Comparison of ENCODE assay signal across 11 mouse cellular contexts in the genomic region with DNA sequence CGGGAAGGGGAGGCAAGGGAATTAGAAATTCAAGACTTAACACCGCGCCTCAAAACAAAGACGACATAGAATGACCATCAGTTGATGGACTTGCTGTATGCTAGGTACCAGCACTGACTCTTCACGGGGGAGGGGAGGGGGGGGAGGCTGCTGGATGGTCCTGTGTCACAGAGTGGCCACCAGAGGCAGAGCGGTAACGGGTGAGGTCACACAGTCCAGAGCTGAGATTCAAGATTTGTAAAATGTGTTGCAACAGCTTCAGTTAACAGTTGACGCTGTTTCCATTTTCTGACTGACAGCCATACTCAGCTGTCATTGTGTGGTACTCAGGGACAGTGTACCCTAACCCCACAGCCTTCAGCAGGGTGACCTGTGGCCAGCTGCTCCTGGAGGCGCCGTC. TPM values are rescaled to one million over a fixed set of nuclear protein-coding genes. Genes with fewer than 3 reads are reported as not detected.
A peak's percentile ranks its signal among the peaks of the same experiment; 100 is the strongest.
DNase-seq lines count a peak whose midpoint lies in the region; ATAC-seq lines count a peak whose summit lies in the region.
"Had no signal": no experiment of that assay in that cellular context is flagged by ENCODE, and none has a peak within 500 bp of the region (broad histone marks: within the 10 kb centered on the region; RNA-seq: fewer than 3 reads in every experiment).

No protein-coding gene starts in this region.

- peak overlapping the region; percentile 60 for H3K4me3 ChIP-seq in heart, embryonic 10.5 days
- no peak overlapping the region; the same call in 1 of the 2 replicates for H3K4me3 ChIP-seq in lung, embryonic 15.5 days
- H3K4me3 ChIP-seq in limb, embryonic 11.5 days (ENCODE audit: low read depth, low read length), result no peak overlapping the region

- H3K36me3 ChIP-seq in heart, embryonic 10.5 days, result peaks cover 49% of the 10 kb centered on the region
- peaks cover 27% of the 10 kb centered on the region; the same call in 1 of the 2 replicates for H3K36me3 ChIP-seq in lung, embryonic 15.5 days
- no peaks in the 10 kb centered on the region for H3K36me3 ChIP-seq in limb, embryonic 11.5 days (ENCODE audit: control insufficient read depth, insufficient read depth, low read length)

- 65% methylated on average over 10 of the region's 10 CpGs for WGBS in heart, embryonic 10.5 days
- 63% methylated on average over 10 of the region's 10 CpGs for WGBS in lung, embryonic 15.5 days
- 70% methylated on average over 10 of the region's 10 CpGs for WGBS in limb, embryonic 11.5 days

- DNase-seq in heart, embryonic 10.5 days (ENCODE audit: low spot score), result no peak
- DNase-seq in heart, postnatal 4 days, result no peak
- no peak for DNase-seq in lung, postnatal 10 days
- no peak for DNase-seq in limb, embryonic 11.5 days (ENCODE audit: low spot score)
- peak; percentile 54 for DNase-seq in retina, postnatal 1 day
- no peak for DNase-seq in right cerebral cortex, postnatal 4 days
- DNase-seq in cerebellum, postnatal 14 days, result no peak
- DNase-seq: cerebellum, adult 11-12 months; kidney, adult 11 months; lung, postnatal 14 days had no signal

- ATAC-seq in lung, embryonic 15.5 days (ENCODE audit: borderline replicate concordance, extremely low read depth, low FRiP score, low TSS enrichment), result no peak
- ATAC-seq in limb, embryonic 11.5 days (ENCODE audit: insufficient number of reproducible peaks, low FRiP score, low TSS enrichment, low read depth), result no peak

- H3K9me3 ChIP-seq in heart, embryonic 10.5 days, result no peaks in the 10 kb centered on the region
- no peaks in the 10 kb centered on the region for H3K9me3 ChIP-seq in lung, embryonic 15.5 days
- no peaks in the 10 kb centered on the region for H3K9me3 ChIP-seq in limb, embryonic 11.5 days (ENCODE audit: control insufficient read depth, low read length)

- H3K4me2 ChIP-seq in lung, embryonic 15.5 days, result peak overlapping the region; percentile 59; the same call in 1 of the 2 replicates
- peak overlapping the region; percentile 53; the same call in 1 of the 2 replicates for H3K4me2 ChIP-seq in limb, embryonic 11.5 days (ENCODE audit: low read depth, severe bottlenecking)

- H3K27me3 ChIP-seq in heart, embryonic 10.5 days (ENCODE audit: insufficient read depth, poor library complexity, severe bottlenecking), result peaks cover 19% of the 10 kb centered on the region
- H3K27me3 ChIP-seq in lung, embryonic 15.5 days, result no peaks in the 10 kb centered on the region
- H3K27me3 ChIP-seq in limb, embryonic 11.5 days (ENCODE audit: control insufficient read depth, insufficient read depth, low read length), result no peaks in the 10 kb centered on the region

- H3K27ac ChIP-seq in heart, embryonic 10.5 days, result no peak overlapping the region; the same call in 1 of the 2 replicates
- 0 out of 2 replicates have a peak overlapping the region, but pooled peaks have one; percentile 19 for H3K27ac ChIP-seq in lung, embryonic 15.5 days
- no peak overlapping the region for H3K27ac ChIP-seq in limb, embryonic 11.5 days (replicated peaks; ENCODE audit: low read depth, low read length)

- no peak overlapping the region for H3K9ac ChIP-seq in lung, embryonic 15.5 days
- no peak overlapping the region for H3K9ac ChIP-seq in limb, embryonic 11.5 days (ENCODE audit: low read length)

- H3K4me1 ChIP-seq in heart, embryonic 10.5 days, result peaks cover 21% of the 10 kb centered on the region
- H3K4me1 ChIP-seq in lung, embryonic 15.5 days, result peaks cover 4% of the 10 kb centered on the region; the same call in 1 of the 2 replicates
- peaks cover 8% of the 10 kb centered on the region for H3K4me1 ChIP-seq in limb, embryonic 11.5 days (ENCODE audit: control insufficient read depth, insufficient read depth, low read length)

RNA-seq across cellular contexts. Expression of a gene that starts 4.9 kb away (rescaled TPM):
- polyA plus RNA-seq in heart, embryonic 10.5 days (2016; fragmentation: Nextera tagmentation; extraction: Ambion mirVana), result 46.2 and 57.2 TPM in 2 replicates
- 10 to 100 TPM; 16.7 to 18.6 TPM for total RNA-seq in heart, postnatal 4 days (2021)
- 63.9 and 65.6 TPM in 2 replicates for polyA plus RNA-seq in lung, embryonic 15.5 days (2015; fragmentation: Nextera tagmentation; extraction: Ambion mirVana)
- polyA plus RNA-seq in limb, embryonic 11.5 days (2014; fragmentation: Nextera tagmentation; extraction: Ambion mirVana), result 58.5 and 60.2 TPM in 2 replicates

RNA-seq across cellular contexts. Expression of a gene that starts 11.4 kb away (rescaled TPM):
- 0.28 TPM in 1 of 2 replicates, not detected in the other for polyA plus RNA-seq in heart, embryonic 10.5 days (2016; fragmentation: Nextera tagmentation; extraction: Ambion mirVana)
- not detected for total RNA-seq in heart, postnatal 4 days (2021)
- 0.24 and 0.25 TPM in 2 replicates for polyA plus RNA-seq in lung, embryonic 15.5 days (2015; fragmentation: Nextera tagmentation; extraction: Ambion mirVana)
- polyA plus RNA-seq in limb, embryonic 11.5 days (2014; fragmentation: Nextera tagmentation; extraction: Ambion mirVana), result 0.13 TPM in 1 of 2 replicates, not detected in the other

RNA-seq across cellular contexts. Expression of a gene that starts 23.3 kb away (rescaled TPM):
- polyA plus RNA-seq in heart, embryonic 10.5 days (2016; fragmentation: Nextera tagmentation; extraction: Ambion mirVana), result 0.29 and 0.52 TPM in 2 replicates
- under 1 TPM; 0.09 to 0.36 TPM for total RNA-seq in heart, postnatal 4 days (2021)
- polyA plus RNA-seq in lung, embryonic 15.5 days (2015; fragmentation: Nextera tagmentation; extraction: Ambion mirVana), result 0.43 and 0.69 TPM in 2 replicates
- 0.13 and 0.56 TPM in 2 replicates for polyA plus RNA-seq in limb, embryonic 11.5 days (2014; fragmentation: Nextera tagmentation; extraction: Ambion mirVana)

RNA-seq across cellular contexts. Expression of a gene that starts 23.4 kb away (rescaled TPM):
- polyA plus RNA-seq in heart, embryonic 10.5 days (2016; fragmentation: Nextera tagmentation; extraction: Ambion mirVana), result 5.1 and 5.6 TPM in 2 replicates
- total RNA-seq in heart, postnatal 4 days (2021), result 1 to 10 TPM; 3.0 to 5.4 TPM
- 4.9 and 5.4 TPM in 2 replicates for polyA plus RNA-seq in lung, embryonic 15.5 days (2015; fragmentation: Nextera tagmentation; extraction: Ambion mirVana)
- 3.7 and 5.2 TPM in 2 replicates for polyA plus RNA-seq in limb, embryonic 11.5 days (2014; fragmentation: Nextera tagmentation; extraction: Ambion mirVana)

RNA-seq across cellular contexts. Expression of a gene that starts 31.3 kb away (rescaled TPM):
- 34.8 and 35.4 TPM in 2 replicates for polyA plus RNA-seq in heart, embryonic 10.5 days (2016; fragmentation: Nextera tagmentation; extraction: Ambion mirVana)
- total RNA-seq in heart, postnatal 4 days (2021), result 10 to 100 TPM; 38.2 to 41.4 TPM
- polyA plus RNA-seq in lung, embryonic 15.5 days (2015; fragmentation: Nextera tagmentation; extraction: Ambion mirVana), result 40.5 and 41.4 TPM in 2 replicates
- 12.2 and 13.1 TPM in 2 replicates for polyA plus RNA-seq in limb, embryonic 11.5 days (2014; fragmentation: Nextera tagmentation; extraction: Ambion mirVana)
